Mouse (Mus musculus) G1E (cell line): ENCODE data around the gene Xirp2.

Experiments
- CTCF ChIP-seq: IDR thresholded peaks from 2 replicates; pipeline ENCODE4 v1.5.1; 2012; ENCODE audit warnings: low read depth, low read length, inconsistent platforms, mixed read lengths
- GATA1 ChIP-seq: IDR thresholded peaks from 2 replicates; pipeline ENCODE4 v1.6.1; 2012; ENCODE audit warnings: borderline replicate concordance, low read length, inconsistent platforms, mixed read lengths
- POLR2AphosphoS5 ChIP-seq: IDR thresholded peaks from 2 replicates; pipeline ENCODE4 v1.6.1; 2012; ENCODE audit warnings: low read depth, low read length, inconsistent platforms; ENCODE audit not compliant: insufficient replicate concordance

GRCm38 (mm10) chr2:67446772-67447171, 970 bp downstream of the Xirp2 start:
- TF ChIP-seq GATA1 (no peak), POLR2AphosphoS5 (no peak), CTCF (no peak)
